Mouse (Mus musculus) embryonic fibroblast, embryonic 13.5 days (primary cell): Measurements from ENCODE around the gene Camta1.

Experiments used
- CTCF ChIP-seq: IDR thresholded peaks from 2 replicates; pipeline ENCODE4 v1.5.1; 2011; ENCODE audit warnings: mild to moderate bottlenecking, control low read depth, low read length, moderate library complexity, borderline replicate concordance; ENCODE audit not compliant: insufficient read depth
- POLR2A ChIP-seq: IDR thresholded peaks from 2 replicates; pipeline ENCODE4 v1.6.1; 2011; ENCODE audit warnings: low read depth, mild to moderate bottlenecking, control low read depth, low read length, moderate library complexity

DNA sequence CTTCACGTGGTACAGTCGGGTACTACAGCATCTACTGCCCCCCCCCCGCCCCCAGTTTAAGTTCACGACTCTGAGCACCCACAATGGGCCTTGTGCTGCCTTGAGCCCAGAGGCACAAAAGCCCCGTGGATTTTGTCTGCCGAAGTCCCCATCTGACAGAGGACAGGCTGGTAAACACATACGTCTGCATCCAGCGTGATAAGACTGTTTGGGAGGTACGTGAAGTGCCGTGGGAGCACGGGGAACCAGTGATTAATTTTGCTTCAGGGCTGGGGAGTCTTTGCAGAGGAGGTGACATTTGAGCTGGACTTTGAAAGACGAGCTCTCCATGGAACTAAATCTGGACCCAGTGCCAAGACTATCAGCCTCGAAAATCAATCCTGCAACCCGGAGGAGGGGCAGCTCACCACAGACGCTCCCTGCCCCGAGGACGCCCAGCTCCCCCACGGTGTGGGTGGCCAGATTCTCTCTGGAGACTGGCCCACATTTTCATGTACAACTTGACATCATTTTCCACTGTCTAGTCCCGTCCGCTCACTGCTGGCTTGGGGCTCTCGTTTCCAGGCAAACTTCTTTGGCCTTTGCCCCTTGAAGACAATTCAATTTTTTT lies 142.7 kb downstream of the Camta1 start:
- TF ChIP-seq CTCF (no peak), POLR2A (no peak)
